10 mouse cellular contexts compared by ENCODE assay signal in the genomic region with DNA sequence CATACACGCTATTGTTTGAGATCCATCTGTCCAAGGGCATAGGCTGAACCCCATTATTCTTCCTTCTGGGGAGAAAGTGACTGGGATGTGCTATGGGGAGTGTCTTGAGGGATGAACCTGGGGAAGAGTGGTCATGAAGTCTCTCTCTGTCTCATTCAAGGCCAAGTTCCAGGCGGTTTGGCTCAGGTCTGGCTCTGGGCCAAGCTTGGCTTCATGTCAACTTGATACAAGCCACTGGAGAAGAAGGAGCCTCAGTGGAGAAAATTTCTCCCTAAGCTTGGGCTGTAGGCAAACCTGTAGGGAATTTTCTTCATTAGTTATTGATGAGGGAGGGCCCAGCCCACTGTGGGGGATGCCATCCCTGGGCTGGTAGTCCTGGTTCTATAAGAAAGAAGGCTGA. TPM values are rescaled to one million over a fixed set of nuclear protein-coding genes. Genes with fewer than 3 reads are reported as not detected.
A peak's percentile ranks its signal among the peaks of the same experiment; 100 is the strongest.
DNase-seq lines count a peak whose midpoint lies in the region; ATAC-seq lines count a peak whose summit lies in the region.
"Had no signal": no experiment of that assay in that cellular context is flagged by ENCODE, and none has a peak within 500 bp of the region (broad histone marks: within the 10 kb centered on the region; RNA-seq: fewer than 3 reads in every experiment).

No protein-coding gene starts in this region.

- H3K4me1 ChIP-seq in embryonic facial prominence, embryonic 14.5 days (ENCODE audit: control insufficient read depth, insufficient read depth, low read length) = no peaks in the 10 kb centered on the region
- H3K4me1 ChIP-seq in embryonic facial prominence, embryonic 10.5 days = peaks cover 26% of the 10 kb centered on the region
- no peaks in the 10 kb centered on the region for H3K4me1 ChIP-seq in forebrain, embryonic 14.5 days (ENCODE audit: control insufficient read depth, insufficient read depth, low read length)

- no peak overlapping the region for H3K4me2 ChIP-seq in embryonic facial prominence, embryonic 14.5 days (ENCODE audit: low read depth, low read length)
- no peak overlapping the region for H3K4me2 ChIP-seq in forebrain, embryonic 14.5 days (ENCODE audit: low read length)

- H3K27ac ChIP-seq in embryonic facial prominence, embryonic 14.5 days (replicated peaks; ENCODE audit: low read depth, low read length) = no peak overlapping the region
- H3K27ac ChIP-seq in embryonic facial prominence, embryonic 10.5 days (replicated peaks) = no peak overlapping the region
- no peak overlapping the region for H3K27ac ChIP-seq in forebrain, embryonic 14.5 days (ENCODE audit: low read depth, low read length)
- H3K27ac ChIP-seq: layer of hippocampus, adult 2 months; liver, embryonic 14.5 days had no signal

- no peaks in the 10 kb centered on the region; the same call in 1 of the 2 replicates for H3K27me3 ChIP-seq in embryonic facial prominence, embryonic 14.5 days (replicated peaks; ENCODE audit: control insufficient read depth, insufficient read depth, low read length)
- H3K27me3 ChIP-seq in embryonic facial prominence, embryonic 10.5 days (replicated peaks; ENCODE audit: low read depth, poor library complexity, severe bottlenecking) = no peaks in the 10 kb centered on the region
- H3K27me3 ChIP-seq in forebrain, embryonic 14.5 days (replicated peaks; ENCODE audit: control insufficient read depth, insufficient read depth, low read length) = no peaks in the 10 kb centered on the region

- no peak overlapping the region for H3K9ac ChIP-seq in embryonic facial prominence, embryonic 14.5 days (ENCODE audit: low read depth, low read length)
- H3K9ac ChIP-seq in forebrain, embryonic 14.5 days (ENCODE audit: low read length) = no peak overlapping the region
- H3K9ac ChIP-seq: liver, embryonic 14.5 days had no signal

- H3K9me3 ChIP-seq in embryonic facial prominence, embryonic 14.5 days (ENCODE audit: control insufficient read depth, low read length) = no peaks in the 10 kb centered on the region
- H3K9me3 ChIP-seq in embryonic facial prominence, embryonic 10.5 days = no peaks in the 10 kb centered on the region
- no peaks in the 10 kb centered on the region for H3K9me3 ChIP-seq in forebrain, embryonic 14.5 days (replicated peaks; ENCODE audit: control insufficient read depth, low read length)

- no peak for ATAC-seq in embryonic facial prominence, embryonic 14.5 days (ENCODE audit: low read depth)
- ATAC-seq in forebrain, embryonic 14.5 days = no peak

- H3K4me3 ChIP-seq in embryonic facial prominence, embryonic 14.5 days (ENCODE audit: low read depth, low read length) = no peak overlapping the region
- H3K4me3 ChIP-seq in embryonic facial prominence, embryonic 10.5 days = no peak overlapping the region
- H3K4me3 ChIP-seq in forebrain, embryonic 14.5 days (ENCODE audit: low read depth, low read length) = no peak overlapping the region
- H3K4me3 ChIP-seq: layer of hippocampus, adult 2 months had no signal

- 62% methylated on average over 2 of the region's 2 CpGs for WGBS in embryonic facial prominence, embryonic 14.5 days
- WGBS in embryonic facial prominence, embryonic 10.5 days = 89% methylated on average over 2 of the region's 2 CpGs
- 46% methylated on average over 2 of the region's 2 CpGs for WGBS in forebrain, embryonic 14.5 days

- H3K36me3 ChIP-seq in embryonic facial prominence, embryonic 14.5 days (ENCODE audit: control insufficient read depth, insufficient read depth, low read length) = no peaks in the 10 kb centered on the region
- H3K36me3 ChIP-seq in embryonic facial prominence, embryonic 10.5 days (replicated peaks) = no peaks in the 10 kb centered on the region
- no peaks in the 10 kb centered on the region for H3K36me3 ChIP-seq in forebrain, embryonic 14.5 days (ENCODE audit: control insufficient read depth, insufficient read depth, low read length)

- peak; percentile 22 for DNase-seq in embryonic facial prominence, embryonic 14.5 days (ENCODE audit: low spot score)
- no peak for DNase-seq in embryonic facial prominence, embryonic 10.5 days (ENCODE audit: low spot score)
- DNase-seq in lung, postnatal 14 days = peak; percentile 36
- DNase-seq in lung, postnatal 25 days (ENCODE audit: low spot score) = no peak
- peak; percentile 66 for DNase-seq in cerebellum, adult 9-11 months
- peak; percentile 29 for DNase-seq in ovary, postnatal 10 days (ENCODE audit: low spot score)
- no peak for DNase-seq in thymus, postnatal 0 days (ENCODE audit: low spot score)
- DNase-seq in forebrain, embryonic 14.5 days (ENCODE audit: low spot score) = no peak

RNA-seq across cellular contexts. Expression of gene Zc3h12a, which starts 48.0 kb away (rescaled TPM):
- polyA plus RNA-seq in embryonic facial prominence, embryonic 14.5 days (2014; fragmentation: Nextera tagmentation; extraction: Ambion mirVana) = 0.71 and 1.2 TPM in 2 replicates
- polyA plus RNA-seq in embryonic facial prominence, embryonic 10.5 days (2016; fragmentation: Nextera tagmentation; extraction: Ambion mirVana) = 0.49 and 0.64 TPM in 2 replicates
- polyA plus RNA-seq in thymus, postnatal 0 days (2015; fragmentation: Nextera tagmentation; extraction: Ambion mirVana) = 3.0 and 3.5 TPM in 2 replicates
- polyA plus RNA-seq in forebrain, embryonic 14.5 days (2014; fragmentation: Nextera tagmentation; extraction: Ambion mirVana) = 0.14 and 0.32 TPM in 2 replicates

Comparison
In these comparisons a context has a peak if more than half of its experiments do, and no peak if none do; other contexts are left out.
1. DNase-seq: peak in embryonic facial prominence, embryonic 14.5 days (single experiment), lung, postnatal 14 days (single experiment), cerebellum, adult 9-11 months (single experiment) and ovary, postnatal 10 days (single experiment); none in embryonic facial prominence, embryonic 10.5 days (single experiment), lung, postnatal 25 days (single experiment), thymus, postnatal 0 days (single experiment) and forebrain, embryonic 14.5 days (single experiment).